29 mouse cellular contexts compared by ENCODE assay signal in the genomic region with DNA sequence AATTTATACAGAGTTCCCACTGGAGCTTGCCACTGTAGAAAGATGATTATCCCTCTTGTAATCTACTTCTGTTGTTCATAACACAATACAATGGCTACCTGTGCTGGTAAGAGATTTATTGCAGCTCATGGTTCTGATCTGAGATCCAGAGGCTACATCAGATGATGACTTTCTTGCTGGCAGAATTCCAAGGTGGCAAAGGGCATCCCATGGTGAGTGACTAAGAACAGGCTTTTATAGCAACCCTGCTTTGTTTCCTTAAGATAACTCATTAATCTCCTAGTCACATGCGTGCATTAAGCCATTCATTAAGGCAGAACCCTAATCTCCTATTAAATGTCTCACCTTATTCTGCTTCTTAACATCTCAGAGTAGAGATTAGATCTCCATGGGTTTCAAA.
DNase-seq lines count a peak whose midpoint lies in the region; ATAC-seq and TF ChIP-seq lines count a peak whose summit lies in the region.
"Had no signal": no experiment of that assay in that cellular context is flagged by ENCODE, and none has a peak within 500 bp of the region (broad histone marks: within the 10 kb centered on the region; RNA-seq: fewer than 3 reads in every experiment).

No protein-coding gene starts in this region.

- no peaks in the 10 kb centered on the region for H3K27me3 ChIP-seq in intestine, embryonic 16.5 days (replicated peaks; ENCODE audit: control insufficient read depth, insufficient read depth, low read length)
- H3K27me3 ChIP-seq in stomach, postnatal 0 days (ENCODE audit: control insufficient read depth, insufficient read depth, low read length) = no peaks in the 10 kb centered on the region
- H3K27me3 ChIP-seq: embryonic facial prominence, embryonic 13.5 days; forebrain, embryonic 15.5 days; heart, embryonic 15.5 days; limb, embryonic 15.5 days; liver, embryonic 13.5 days; midbrain, embryonic 15.5 days; stomach, embryonic 15.5 days had no signal

- no peak overlapping the region for H3K4me2 ChIP-seq in intestine, embryonic 16.5 days (ENCODE audit: low read depth, low read length)
- H3K4me2 ChIP-seq in stomach, postnatal 0 days (replicated peaks; ENCODE audit: low read depth) = no peak overlapping the region
- H3K4me2 ChIP-seq: embryonic facial prominence, embryonic 13.5 days; forebrain, embryonic 15.5 days; heart, embryonic 15.5 days; limb, embryonic 15.5 days; liver, embryonic 13.5 days; midbrain, embryonic 15.5 days; stomach, embryonic 15.5 days had no signal

- no peak for TF ChIP-seq CTCF in stomach, postnatal 0 days (IDR thresholded peaks at IDR 0.05; ENCODE audit: low read depth)

- H3K4me1 ChIP-seq in intestine, embryonic 16.5 days (ENCODE audit: control insufficient read depth, insufficient read depth, low read length) = no peaks in the 10 kb centered on the region
- no peaks in the 10 kb centered on the region for H3K4me1 ChIP-seq in stomach, postnatal 0 days (replicated peaks; ENCODE audit: control insufficient read depth, insufficient read depth)
- H3K4me1 ChIP-seq: forebrain, embryonic 15.5 days; heart, embryonic 10.5 days; limb, embryonic 10.5 days; limb, embryonic 15.5 days; liver, embryonic 13.5 days; stomach, embryonic 15.5 days had no signal

- DNase-seq in embryo, embryonic 10.5 days (ENCODE audit: low spot score) = peak; percentile 4
- no peak for DNase-seq in embryo, embryonic 11 days
- DNase-seq in MN1 (ENCODE audit: low spot score) = peak; percentile 21
- peak; percentile 25 for DNase-seq in stomach, postnatal 0 days (ENCODE audit: low spot score)
- no peak for DNase-seq in urinary bladder, adult 18-20 months (ENCODE audit: low spot score in 2 of 2)
- DNase-seq in cerebellum, postnatal 25 days = no peak
- DNase-seq: cerebellum, adult 8-10 months; cerebellum, postnatal 36 days; gastrocnemius, postnatal 25 days; heart, adult 11 months; kidney, postnatal 4 days; layer of hippocampus, postnatal 36 days; liver, embryonic 13.5 days; lung, adult 18-20 months; lung, postnatal 10 days; thymus, adult 18-20 months; thymus, postnatal 25 days had no signal

- H3K9ac ChIP-seq in intestine, embryonic 16.5 days (ENCODE audit: low read depth, low read length) = no peak overlapping the region
- H3K9ac ChIP-seq in stomach, postnatal 0 days (ENCODE audit: low read length) = no peak overlapping the region
- H3K9ac ChIP-seq: embryonic facial prominence, embryonic 13.5 days; forebrain, embryonic 15.5 days; heart, embryonic 15.5 days; limb, embryonic 15.5 days; liver, embryonic 13.5 days; midbrain, embryonic 15.5 days; stomach, embryonic 15.5 days had no signal

- H3K27ac ChIP-seq in intestine, embryonic 16.5 days (ENCODE audit: low read length) = no peak overlapping the region
- no peak overlapping the region for H3K27ac ChIP-seq in stomach, postnatal 0 days (replicated peaks)
- H3K27ac ChIP-seq: embryonic facial prominence, embryonic 13.5 days; forebrain, embryonic 10.5 days; forebrain, embryonic 15.5 days; heart, embryonic 10.5 days; heart, embryonic 15.5 days; kidney, postnatal 0 days; limb, embryonic 10.5 days; limb, embryonic 15.5 days; liver, embryonic 13.5 days; macrophage; midbrain, embryonic 15.5 days; stomach, embryonic 15.5 days had no signal

- ATAC-seq in intestine, embryonic 16.5 days = peak; percentile 91
- peak; percentile 65; the same call in 1 of the 2 replicates for ATAC-seq in stomach, postnatal 0 days (ENCODE audit: low FRiP score, low TSS enrichment)
- ATAC-seq: forebrain, embryonic 15.5 days; midbrain, embryonic 15.5 days had no signal

- H3K9me3 ChIP-seq in intestine, embryonic 16.5 days (ENCODE audit: control insufficient read depth, low read length) = no peaks in the 10 kb centered on the region
- H3K9me3 ChIP-seq in stomach, postnatal 0 days (ENCODE audit: control insufficient read depth, low read length) = no peaks in the 10 kb centered on the region
- H3K9me3 ChIP-seq: embryonic facial prominence, embryonic 13.5 days; forebrain, embryonic 10.5 days; forebrain, embryonic 15.5 days; heart, embryonic 10.5 days; heart, embryonic 15.5 days; limb, embryonic 10.5 days; limb, embryonic 15.5 days; liver, embryonic 13.5 days; midbrain, embryonic 15.5 days; stomach, embryonic 15.5 days had no signal

- no peaks in the 10 kb centered on the region for H3K36me3 ChIP-seq in intestine, embryonic 16.5 days (ENCODE audit: control insufficient read depth, insufficient read depth, low read length)
- no peaks in the 10 kb centered on the region for H3K36me3 ChIP-seq in stomach, postnatal 0 days (ENCODE audit: control insufficient read depth, insufficient read depth, low read length)
- H3K36me3 ChIP-seq: embryonic facial prominence, embryonic 13.5 days; forebrain, embryonic 10.5 days; forebrain, embryonic 15.5 days; heart, embryonic 10.5 days; heart, embryonic 15.5 days; limb, embryonic 10.5 days; limb, embryonic 15.5 days; liver, embryonic 13.5 days; midbrain, embryonic 15.5 days; stomach, embryonic 15.5 days had no signal

- WGBS in intestine, embryonic 16.5 days = 55% methylated on average over 1 of the region's 1 CpGs
- 33% methylated on average over 1 of the region's 1 CpGs for WGBS in stomach, postnatal 0 days

- no peak for TF ChIP-seq EP300 in stomach, postnatal 0 days (optimal IDR thresholded peaks at IDR 0.05)

- H3K4me3 ChIP-seq in intestine, embryonic 16.5 days (ENCODE audit: low read length) = no peak overlapping the region
- H3K4me3 ChIP-seq in stomach, postnatal 0 days (ENCODE audit: low read depth, low read length) = no peak overlapping the region
- H3K4me3 ChIP-seq: embryonic facial prominence, embryonic 13.5 days; forebrain, embryonic 10.5 days; forebrain, embryonic 15.5 days; heart, embryonic 10.5 days; heart, embryonic 15.5 days; limb, embryonic 10.5 days; limb, embryonic 15.5 days; liver, embryonic 13.5 days; midbrain, embryonic 15.5 days; stomach, embryonic 15.5 days had no signal

Comparison
In these comparisons a context has a peak if more than half of its experiments do, and no peak if none do; other contexts are left out.
1. DNase-seq: peak in embryo, embryonic 10.5 days (single experiment), MN1 (single experiment) and stomach, postnatal 0 days (single experiment); none in embryo, embryonic 11 days (single experiment), urinary bladder, adult 18-20 months (0 of 2) and cerebellum, postnatal 25 days (0 of 2).